Mouse (Mus musculus): Measurements from ENCODE around the gene St3gal6. TPM values are rescaled to one million over a fixed set of nuclear protein-coding genes. Genes with fewer than 3 reads are reported as not detected.

The St3gal6 gene
- total and polyA plus RNA-seq, 3 experiments: 104 to 327 (median 166) TPM

DNA sequence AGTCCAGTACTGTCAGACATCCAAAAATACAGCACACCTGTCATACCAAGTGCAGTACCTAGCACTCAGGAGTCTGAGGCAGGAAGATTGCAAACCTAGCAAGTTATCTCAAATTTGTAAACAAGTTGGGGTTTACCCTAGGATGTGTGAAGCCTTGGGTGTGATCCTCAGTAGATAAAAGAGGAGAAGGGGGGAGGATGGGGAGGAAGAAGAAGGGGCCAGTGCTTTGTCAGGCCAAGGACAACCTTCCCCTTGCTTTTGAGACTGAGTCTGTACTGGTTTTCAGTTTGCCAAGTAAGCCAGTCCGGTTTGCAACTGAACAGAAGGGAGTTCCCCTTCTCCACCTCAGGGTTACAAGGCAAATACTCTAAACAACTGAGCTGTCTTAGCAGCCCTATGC lies 22.1 kb upstream of the St3gal6 start:
- TF ChIP-seq GATA1 (IDR thresholded peaks at IDR 0.05; ENCODE audit: borderline replicate concordance, low read length): no peak
- TF ChIP-seq GATA2 (IDR thresholded peaks at IDR 0.05; ENCODE audit: borderline replicate concordance, low read depth, low read length): no peak
- TF ChIP-seq CTCF (IDR thresholded peaks at IDR 0.05; ENCODE audit: low read depth, low read length): no peak
- no peak for TF ChIP-seq POLR2AphosphoS5 (IDR thresholded peaks at IDR 0.05; ENCODE audit: insufficient replicate concordance, low read depth, low read length)
- TF ChIP-seq TAL1 (conservative IDR thresholded peaks at IDR 0.05; ENCODE audit: low read depth, low read length): no peak
- no peaks in the 10 kb centered on the region for H3K27me3 ChIP-seq (ENCODE audit: insufficient read depth, low read length)
- no peak for ATAC-seq (ENCODE audit: extremely low read depth, insufficient number of reproducible peaks, low FRiP score, poor library complexity, severe bottlenecking)
- no peak overlapping the region for H3K4me3 ChIP-seq (ENCODE audit: low read depth, low read length)
- H3K9me3 ChIP-seq (replicated peaks): no peaks in the 10 kb centered on the region
- no peaks in the 10 kb centered on the region for H3K36me3 ChIP-seq (replicated peaks)
- peaks cover 27% of the 10 kb centered on the region for H3K4me1 ChIP-seq (ENCODE audit: insufficient read depth, low read depth, low read length)
- no peak for DNase-seq (ENCODE audit: low spot score)

DNA sequence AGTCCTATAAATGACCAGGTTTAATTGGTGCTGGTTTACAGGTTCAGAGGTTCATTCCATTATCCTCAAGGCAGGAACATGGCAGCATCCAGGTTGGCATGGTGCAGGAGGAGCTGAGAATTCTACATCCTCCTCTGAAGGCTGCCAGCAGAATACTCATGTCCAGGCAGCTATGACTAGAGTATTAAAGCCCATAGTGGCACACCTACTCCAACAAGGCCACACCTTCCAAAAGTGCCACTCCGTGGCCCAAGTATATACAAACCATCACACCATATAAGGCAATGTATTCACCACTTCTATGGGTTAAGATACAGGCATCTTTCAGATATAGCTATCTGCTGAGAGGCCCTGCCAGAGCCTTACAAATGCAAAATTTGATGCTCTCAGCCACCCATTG lies 15.4 kb upstream of the St3gal6 start:
- Histone ChIP-seq H3K27me3 (ENCODE audit: insufficient read depth, low read length) (no peaks in the 10 kb centered on the region), H3K4me3 (ENCODE audit: low read depth, low read length) (no peak overlapping the region), H3K9me3 (replicated peaks) (no peaks in the 10 kb centered on the region), H3K4me1 (ENCODE audit: insufficient read depth, low read depth, low read length) (peaks cover 45% of the 10 kb centered on the region), H3K36me3 (replicated peaks) (no peaks in the 10 kb centered on the region)
- TF ChIP-seq CTCF (IDR thresholded peaks at IDR 0.05; ENCODE audit: low read depth, low read length): no peak
- no peak for TF ChIP-seq GATA2 (IDR thresholded peaks at IDR 0.05; ENCODE audit: borderline replicate concordance, low read depth, low read length)
- DNase-seq (ENCODE audit: low spot score): no peak
- no peak for ATAC-seq (ENCODE audit: extremely low read depth, insufficient number of reproducible peaks, low FRiP score, poor library complexity, severe bottlenecking)

DNA sequence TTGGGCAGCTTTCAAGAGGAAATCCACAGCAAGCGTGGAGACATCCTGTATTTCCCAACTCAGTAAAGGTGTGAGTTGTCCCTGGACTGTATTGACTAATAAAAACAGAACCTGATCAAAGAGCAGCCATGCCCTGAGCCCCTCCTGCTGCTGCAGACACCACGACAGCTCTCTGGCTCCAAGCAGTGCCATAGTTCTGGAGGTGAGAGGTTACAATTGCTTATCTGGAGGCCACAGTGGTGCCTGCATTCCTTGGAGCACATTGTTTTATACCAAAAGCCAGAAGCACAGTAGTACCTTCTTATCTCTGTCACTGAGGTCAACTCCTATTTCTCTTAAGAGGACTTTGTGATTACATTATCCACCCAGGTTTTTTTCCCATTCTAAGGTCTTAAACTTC lies 15.0 kb upstream of the St3gal6 start:
- no peaks in the 10 kb centered on the region for H3K36me3 ChIP-seq (replicated peaks)
- peaks cover 50% of the 10 kb centered on the region for H3K4me1 ChIP-seq (ENCODE audit: insufficient read depth, low read depth, low read length)
- ATAC-seq (ENCODE audit: extremely low read depth, insufficient number of reproducible peaks, low FRiP score, poor library complexity, severe bottlenecking) (peak; percentile 77), DNase-seq (ENCODE audit: low spot score) (no peak)
- H3K27me3 ChIP-seq (ENCODE audit: insufficient read depth, low read length): no peaks in the 10 kb centered on the region
- TF ChIP-seq CTCF (IDR thresholded peaks at IDR 0.05; ENCODE audit: low read depth, low read length) (no peak), TAL1 (conservative IDR thresholded peaks at IDR 0.05; ENCODE audit: low read depth, low read length) (peak; percentile 67), GATA2 (IDR thresholded peaks at IDR 0.05; ENCODE audit: borderline replicate concordance, low read depth, low read length) (no peak), GATA1 (IDR thresholded peaks at IDR 0.05; ENCODE audit: borderline replicate concordance, low read length) (no peak), POLR2AphosphoS5 (IDR thresholded peaks at IDR 0.05; ENCODE audit: insufficient replicate concordance, low read depth, low read length) (no peak)
- H3K9me3 ChIP-seq (replicated peaks): no peaks in the 10 kb centered on the region
- H3K4me3 ChIP-seq (ENCODE audit: low read depth, low read length): no peak overlapping the region; the same call in 1 of the 2 replicates

DNA sequence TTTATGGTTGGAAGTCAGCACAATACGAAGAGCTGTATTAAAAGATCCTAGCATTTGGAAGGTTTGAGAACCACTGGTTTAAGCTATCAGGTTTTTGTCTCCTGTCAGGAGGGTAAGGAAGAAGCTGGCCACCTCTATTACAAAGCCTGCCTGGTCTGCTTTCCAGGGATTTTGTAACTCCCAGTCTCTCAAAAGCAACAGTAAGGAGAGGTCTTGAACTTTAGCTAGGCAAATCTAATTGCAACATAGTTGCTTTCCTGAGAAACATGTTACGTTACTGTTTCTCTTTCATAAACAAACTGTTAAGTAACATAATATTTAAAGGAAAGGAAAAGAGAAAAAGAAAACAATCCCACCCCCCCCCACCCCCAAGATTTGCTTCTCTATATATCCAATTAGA lies 12.0 kb upstream of the St3gal6 start:
- no peak for TF ChIP-seq POLR2AphosphoS5 (IDR thresholded peaks at IDR 0.05; ENCODE audit: insufficient replicate concordance, low read depth, low read length)
- no peak for TF ChIP-seq TAL1 (conservative IDR thresholded peaks at IDR 0.05; ENCODE audit: low read depth, low read length)
- no peak for TF ChIP-seq GATA2 (IDR thresholded peaks at IDR 0.05; ENCODE audit: borderline replicate concordance, low read depth, low read length)
- no peak for TF ChIP-seq GATA1 (IDR thresholded peaks at IDR 0.05; ENCODE audit: borderline replicate concordance, low read length)
- TF ChIP-seq CTCF (IDR thresholded peaks at IDR 0.05; ENCODE audit: low read depth, low read length): no peak
- H3K27me3 ChIP-seq (ENCODE audit: insufficient read depth, low read length): no peaks in the 10 kb centered on the region
- H3K9me3 ChIP-seq (replicated peaks): no peaks in the 10 kb centered on the region
- H3K36me3 ChIP-seq (replicated peaks): no peaks in the 10 kb centered on the region
- DNase-seq (ENCODE audit: low spot score): no peak
- no peak for ATAC-seq (ENCODE audit: extremely low read depth, insufficient number of reproducible peaks, low FRiP score, poor library complexity, severe bottlenecking)
- H3K4me3 ChIP-seq (ENCODE audit: low read depth, low read length): no peak overlapping the region
- H3K4me1 ChIP-seq (ENCODE audit: insufficient read depth, low read depth, low read length): peaks cover 65% of the 10 kb centered on the region

DNA sequence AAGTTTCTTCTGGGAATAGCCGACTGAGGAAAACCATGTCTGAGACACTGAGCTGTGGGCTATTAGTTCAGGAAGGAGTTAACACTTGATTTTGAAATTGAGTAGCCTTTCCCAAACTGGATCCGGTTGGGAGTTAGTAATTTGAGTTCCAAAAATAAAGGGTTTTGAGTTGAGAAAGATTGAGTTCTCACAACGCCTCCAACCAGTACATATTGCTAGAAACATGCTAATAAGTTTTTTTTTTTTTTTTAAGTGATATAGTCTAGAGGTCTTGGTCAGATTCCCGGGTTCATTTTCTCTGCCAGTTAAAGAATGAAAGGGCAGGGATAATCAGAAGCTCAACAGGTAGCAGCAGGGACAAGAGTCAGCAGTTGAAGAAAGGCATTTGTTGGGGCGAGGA lies 11.2 kb upstream of the St3gal6 start:
- DNase-seq (ENCODE audit: low spot score): no peak
- no peak overlapping the region; the same call in 1 of the 2 replicates for H3K4me3 ChIP-seq (ENCODE audit: low read depth, low read length)
- no peak for TF ChIP-seq TAL1 (conservative IDR thresholded peaks at IDR 0.05; ENCODE audit: low read depth, low read length)
- no peak for TF ChIP-seq POLR2AphosphoS5 (IDR thresholded peaks at IDR 0.05; ENCODE audit: insufficient replicate concordance, low read depth, low read length)
- TF ChIP-seq GATA2 (IDR thresholded peaks at IDR 0.05; ENCODE audit: borderline replicate concordance, low read depth, low read length): no peak
- TF ChIP-seq GATA1 (IDR thresholded peaks at IDR 0.05; ENCODE audit: borderline replicate concordance, low read length): no peak
- no peak for TF ChIP-seq CTCF (IDR thresholded peaks at IDR 0.05; ENCODE audit: low read depth, low read length)
- H3K9me3 ChIP-seq (replicated peaks): no peaks in the 10 kb centered on the region
- H3K36me3 ChIP-seq (replicated peaks): no peaks in the 10 kb centered on the region
- H3K27me3 ChIP-seq (ENCODE audit: insufficient read depth, low read length): no peaks in the 10 kb centered on the region
- peaks cover 65% of the 10 kb centered on the region for H3K4me1 ChIP-seq (ENCODE audit: insufficient read depth, low read depth, low read length)
- ATAC-seq (ENCODE audit: extremely low read depth, insufficient number of reproducible peaks, low FRiP score, poor library complexity, severe bottlenecking): no peak

DNA sequence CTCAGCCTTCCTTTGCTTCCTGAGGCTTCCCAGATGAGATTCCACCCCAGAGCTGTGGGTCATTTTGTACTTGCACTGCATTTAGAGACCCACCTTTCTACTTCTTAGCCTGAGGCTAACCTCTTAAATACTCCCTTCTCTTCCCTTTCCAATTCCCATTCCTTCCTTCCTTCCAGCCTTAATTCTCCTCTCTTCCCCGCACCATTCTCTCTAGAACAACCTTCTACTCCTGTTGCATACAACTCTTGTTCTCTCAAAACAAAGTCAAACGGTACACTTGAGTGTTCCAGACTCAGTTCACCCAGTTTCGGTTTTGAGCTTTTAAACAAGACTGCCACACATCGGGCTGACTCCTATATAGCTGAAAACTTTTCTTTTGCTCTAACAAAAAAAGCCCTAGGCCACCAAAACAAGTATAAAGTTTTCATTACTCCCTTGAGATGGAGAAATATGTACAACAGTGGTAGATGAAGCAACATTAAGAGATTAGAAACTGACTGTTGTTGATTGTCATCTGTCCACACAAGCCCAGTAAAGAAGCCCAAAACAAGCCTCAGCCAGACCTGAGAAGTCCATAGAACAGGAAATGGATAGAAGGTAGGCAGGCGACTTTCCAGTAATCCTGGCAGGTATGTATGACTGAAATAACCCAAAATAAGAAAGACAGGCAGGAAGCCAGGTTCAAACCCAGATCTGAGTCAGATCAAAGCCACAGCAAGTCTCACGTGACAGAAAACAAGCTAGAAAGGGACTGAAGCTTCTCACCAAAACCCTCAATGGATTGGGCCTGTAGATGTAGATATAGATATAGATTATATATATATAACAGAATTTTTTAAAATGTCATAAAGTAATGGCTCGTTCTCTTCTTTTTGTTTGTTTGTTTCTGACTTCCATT lies 10.5 kb upstream of the St3gal6 start:
- Histone ChIP-seq H3K9me3 (replicated peaks) (no peaks in the 10 kb centered on the region), H3K4me3 (ENCODE audit: low read depth, low read length) (peak overlapping the region; percentile 47; the same call in 1 of the 2 replicates), H3K27me3 (ENCODE audit: insufficient read depth, low read length) (no peaks in the 10 kb centered on the region), H3K4me1 (ENCODE audit: insufficient read depth, low read depth, low read length) (peaks cover 64% of the 10 kb centered on the region), H3K36me3 (replicated peaks) (no peaks in the 10 kb centered on the region)
- DNase-seq (ENCODE audit: low spot score): no peak
- TF ChIP-seq TAL1 (conservative IDR thresholded peaks at IDR 0.05; ENCODE audit: low read depth, low read length) (no peak), CTCF (IDR thresholded peaks at IDR 0.05; ENCODE audit: low read depth, low read length) (no peak), GATA2 (IDR thresholded peaks at IDR 0.05; ENCODE audit: borderline replicate concordance, low read depth, low read length) (no peak), GATA1 (IDR thresholded peaks at IDR 0.05; ENCODE audit: borderline replicate concordance, low read length) (no peak), POLR2AphosphoS5 (IDR thresholded peaks at IDR 0.05; ENCODE audit: insufficient replicate concordance, low read depth, low read length) (no peak)
- ATAC-seq (ENCODE audit: extremely low read depth, insufficient number of reproducible peaks, low FRiP score, poor library complexity, severe bottlenecking): no peak
